8 mouse cellular contexts compared by ENCODE assay signal in genomic region chr10:8885630-8886527, GRCm38 (mm10). TPM values are rescaled to one million over a fixed set of nuclear protein-coding genes. Genes with fewer than 3 reads are reported as not detected.
DNase-seq lines count a peak whose midpoint lies in the region; ATAC-seq and TF ChIP-seq lines count a peak whose summit lies in the region.

Gene Sash1 (minus strand): TSS chr10:8886070.

- TF ChIP-seq POLR2A in bone marrow macrophage, adult 2 months (IDR thresholded peaks at IDR 0.05; ENCODE audit: borderline replicate concordance, low read depth, low read length) = no peak

- H3K4me1 ChIP-seq in bone marrow macrophage, adult 2 months (ENCODE audit: control insufficient read depth, insufficient read depth, low read length) = peaks cover 39% of the 10 kb centered on the region
- H3K4me1 ChIP-seq in embryonic facial prominence, embryonic 13.5 days = peaks cover 32% of the 10 kb centered on the region
- H3K4me1 ChIP-seq in limb, embryonic 12.5 days (replicated peaks) = peaks cover 40% of the 10 kb centered on the region
- H3K4me1 ChIP-seq in midbrain, embryonic 13.5 days (replicated peaks) = peaks cover 38% of the 10 kb centered on the region

- no peaks in the 10 kb centered on the region for H3K27me3 ChIP-seq in embryonic facial prominence, embryonic 13.5 days
- no peaks in the 10 kb centered on the region for H3K27me3 ChIP-seq in limb, embryonic 12.5 days
- H3K27me3 ChIP-seq in midbrain, embryonic 13.5 days = peaks cover 14% of the 10 kb centered on the region; the same call in 1 of the 2 replicates

- ATAC-seq in embryonic facial prominence, embryonic 13.5 days (ENCODE audit: insufficient number of reproducible peaks, insufficient read depth, low FRiP score, low TSS enrichment, low read depth) = peak; percentile 89
- ATAC-seq in limb, embryonic 12.5 days (ENCODE audit: insufficient number of reproducible peaks, insufficient read depth, low FRiP score, low TSS enrichment, low read depth) = peak; percentile 92
- peak; percentile 94 for ATAC-seq in midbrain, embryonic 13.5 days

- under 1% methylated on average over 80 of the region's 80 CpGs for WGBS in embryonic facial prominence, embryonic 13.5 days
- under 1% methylated on average over 80 of the region's 80 CpGs for WGBS in limb, embryonic 12.5 days
- under 1% methylated on average over 78 of the region's 80 CpGs for WGBS in midbrain, embryonic 13.5 days

- peak within 1 kb of the TSS; percentile 97 for H3K27ac ChIP-seq in bone marrow macrophage, adult 2 months (ENCODE audit: insufficient read depth, low read depth, low read length)
- H3K27ac ChIP-seq in embryonic facial prominence, embryonic 13.5 days = peak within 1 kb of the TSS; percentile 94
- peak within 1 kb of the TSS; percentile 98 for H3K27ac ChIP-seq in limb, embryonic 12.5 days
- H3K27ac ChIP-seq in midbrain, embryonic 13.5 days = peak within 1 kb of the TSS; percentile 78

- H3K4me2 ChIP-seq in embryonic facial prominence, embryonic 13.5 days = peak within 1 kb of the TSS; percentile 71
- H3K4me2 ChIP-seq in limb, embryonic 12.5 days = peak within 1 kb of the TSS; percentile 65
- peak within 1 kb of the TSS; percentile 95 for H3K4me2 ChIP-seq in midbrain, embryonic 13.5 days (replicated peaks)

- H3K4me3 ChIP-seq in bone marrow macrophage, adult 2 months (ENCODE audit: insufficient read depth, low read length) = peak within 1 kb of the TSS; percentile 82
- H3K4me3 ChIP-seq in embryonic facial prominence, embryonic 13.5 days = peak within 1 kb of the TSS; percentile 84
- H3K4me3 ChIP-seq in limb, embryonic 12.5 days (replicated peaks) = peak within 1 kb of the TSS; percentile 86
- H3K4me3 ChIP-seq in midbrain, embryonic 13.5 days (replicated peaks) = peak within 1 kb of the TSS; percentile 73

- peak; percentile 90 for DNase-seq in heart, adult 8-10 months (ENCODE audit: low spot score)
- peak; percentile 91 to 92 for DNase-seq in kidney, adult 8-10 months
- peak; percentile 26 to 48 for DNase-seq in spleen, adult 18-20 months
- no peak for DNase-seq in T-cell, adult 2 months (ENCODE audit: low spot score)

- H3K9me3 ChIP-seq in embryonic facial prominence, embryonic 13.5 days = no peaks in the 10 kb centered on the region
- H3K9me3 ChIP-seq in limb, embryonic 12.5 days = no peaks in the 10 kb centered on the region
- H3K9me3 ChIP-seq in midbrain, embryonic 13.5 days = no peaks in the 10 kb centered on the region

- no peaks in the 10 kb centered on the region for H3K36me3 ChIP-seq in embryonic facial prominence, embryonic 13.5 days
- H3K36me3 ChIP-seq in limb, embryonic 12.5 days = no peaks in the 10 kb centered on the region
- H3K36me3 ChIP-seq in midbrain, embryonic 13.5 days = no peaks in the 10 kb centered on the region

- peak within 1 kb of the TSS; percentile 91 for H3K9ac ChIP-seq in embryonic facial prominence, embryonic 13.5 days
- H3K9ac ChIP-seq in limb, embryonic 12.5 days (replicated peaks) = peak within 1 kb of the TSS; percentile 92
- peak within 1 kb of the TSS; percentile 70 for H3K9ac ChIP-seq in midbrain, embryonic 13.5 days (replicated peaks)

- TF ChIP-seq CTCF in bone marrow macrophage, adult 2 months (IDR thresholded peaks at IDR 0.05; ENCODE audit: low read depth, low read length) = no peak

RNA-seq across cellular contexts. Expression of gene Sash1, which starts in this region (rescaled TPM):
- polyA plus RNA-seq in bone marrow macrophage, adult 2 months (2012; ENCODE audit: insufficient read depth, insufficient read length, missing spikeins) = 80.4 and 96.7 TPM in 2 replicates
- 5.9 and 7.5 TPM in 2 replicates for polyA plus RNA-seq in embryonic facial prominence, embryonic 13.5 days (2015; fragmentation: Nextera tagmentation; extraction: Ambion mirVana)
- 10 to 100 TPM; 22.3 to 26.1 (median 24.0) TPM for total RNA-seq in heart, adult 8-10 months (2022)
- 7.5 and 7.8 TPM in 2 replicates for polyA plus RNA-seq in limb, embryonic 12.5 days (2016; fragmentation: Nextera tagmentation; extraction: Ambion mirVana)
- polyA plus RNA-seq in midbrain, embryonic 13.5 days (2015; fragmentation: Nextera tagmentation; extraction: Ambion mirVana) = 3.2 and 4.5 TPM in 2 replicates
